Mouse (Mus musculus) limb, embryonic 14.5 days (tissue): Measurements from ENCODE around the gene Gpnmb. TPM values are rescaled to one million over a fixed set of nuclear protein-coding genes. Genes with fewer than 3 reads are reported as not detected.

Source experiments
- ATAC-seq: fragments of 200-750 bp; cut with Nextera tagmentation; 2 replicates; pipeline ENCODE4 v1.8.0; 2017; ENCODE audit warnings: low read depth, moderate number of reproducible peaks, moderate TSS enrichment; ENCODE audit not compliant: low FRiP score
- DNase-seq: peaks from one replicate; pipeline ENCODE4 v3.0.0-alpha.2; 2015; ENCODE audit warnings: low spot score
- H3K27ac ChIP-seq: fragments of 300-500 bp; sonication (generic); replicated peaks from 2 replicates; pipeline ENCODE4 v1.5.1; 2014; ENCODE audit warnings: low read depth, mild to moderate bottlenecking, low read length, moderate library complexity, mixed read lengths
- H3K27me3 ChIP-seq: fragments of 300-500 bp; sonication (generic); 2 replicates; pipeline ENCODE4 v1.6.1; 2014; ENCODE audit warnings: low read length, mixed read lengths; ENCODE audit not compliant: control insufficient read depth, insufficient read depth
- H3K36me3 ChIP-seq: fragments of 300-500 bp; sonication (generic); 2 replicates; pipeline ENCODE4 v1.6.1; 2014; ENCODE audit warnings: mild to moderate bottlenecking, low read length, moderate library complexity, mixed read lengths; ENCODE audit not compliant: control insufficient read depth, insufficient read depth
- H3K4me1 ChIP-seq: fragments of 300-500 bp; sonication (generic); 2 replicates; pipeline ENCODE4 v1.6.1; 2014; ENCODE audit warnings: antibody characterized with exemption, low read length, mixed read lengths; ENCODE audit not compliant: control insufficient read depth, insufficient read depth
- H3K4me2 ChIP-seq: fragments of 300-500 bp; sonication (generic); replicated peaks from 2 replicates; pipeline ENCODE4 v1.6.1; 2014; ENCODE audit warnings: low read depth, mild to moderate bottlenecking, low read length, moderate library complexity; ENCODE audit not compliant: severe bottlenecking
- H3K4me3 ChIP-seq: fragments of 300-500 bp; sonication (generic); replicated peaks from 2 replicates; pipeline ENCODE4 v1.5.1; 2014; ENCODE audit warnings: low read length
- H3K9ac ChIP-seq: fragments of 300-500 bp; sonication (generic); 2 replicates; pipeline ENCODE4 v1.6.1; 2014; ENCODE audit warnings: mild to moderate bottlenecking, low read depth, low read length, moderate library complexity; ENCODE audit not compliant: severe bottlenecking
- H3K9me3 ChIP-seq: fragments of 300-500 bp; sonication (generic); 2 replicates; pipeline ENCODE4 v1.6.1; 2016; ENCODE audit warnings: low read length; ENCODE audit not compliant: control insufficient read depth
- POLR2A ChIP-seq: fragments of 200-500 bp; IDR thresholded peaks from 2 replicates; pipeline ENCODE4 v1.8.0; 2012; ENCODE audit warnings: inconsistent platforms, mild to moderate bottlenecking, moderate library complexity, borderline replicate concordance; ENCODE audit not compliant: insufficient read depth, insufficient read length; ENCODE audit errors: extremely low read depth
- WGBS: fragments of 180-500 bp; shearing (Covaris S2); extraction: QIAGEN DNeasy Blood & Tissue Kit; methylation state at CpG from one replicate; pipeline ENCODE4 v1.1.7; 2014; 5-methylcytosine and 5-hydroxymethylcytosine counted together
- polyA plus RNA-seq, 2 experiments: library from polyadenylated mRNA; depleted of rRNA in 1 of 2; stranded (reverse) in 1 of 2; unstranded in 1 of 2; fragments of >200 nt; fragmentation: Nextera tagmentation in 1 of 2; extraction: Ambion mirVana in 1 of 2; gene quantifications; 2 replicates each; pipeline versions ENCODE4 v1.2.1 to v1.2.3; 2012 to 2014

Gpnmb gene
- polyA plus RNA-seq (2012; rRNA removed), result 2.7 and 5.0 TPM in 2 replicates
- 1.3 and 1.9 TPM in 2 replicates for polyA plus RNA-seq (2014; fragmentation: Nextera tagmentation; extraction: Ambion mirVana)

DNA sequence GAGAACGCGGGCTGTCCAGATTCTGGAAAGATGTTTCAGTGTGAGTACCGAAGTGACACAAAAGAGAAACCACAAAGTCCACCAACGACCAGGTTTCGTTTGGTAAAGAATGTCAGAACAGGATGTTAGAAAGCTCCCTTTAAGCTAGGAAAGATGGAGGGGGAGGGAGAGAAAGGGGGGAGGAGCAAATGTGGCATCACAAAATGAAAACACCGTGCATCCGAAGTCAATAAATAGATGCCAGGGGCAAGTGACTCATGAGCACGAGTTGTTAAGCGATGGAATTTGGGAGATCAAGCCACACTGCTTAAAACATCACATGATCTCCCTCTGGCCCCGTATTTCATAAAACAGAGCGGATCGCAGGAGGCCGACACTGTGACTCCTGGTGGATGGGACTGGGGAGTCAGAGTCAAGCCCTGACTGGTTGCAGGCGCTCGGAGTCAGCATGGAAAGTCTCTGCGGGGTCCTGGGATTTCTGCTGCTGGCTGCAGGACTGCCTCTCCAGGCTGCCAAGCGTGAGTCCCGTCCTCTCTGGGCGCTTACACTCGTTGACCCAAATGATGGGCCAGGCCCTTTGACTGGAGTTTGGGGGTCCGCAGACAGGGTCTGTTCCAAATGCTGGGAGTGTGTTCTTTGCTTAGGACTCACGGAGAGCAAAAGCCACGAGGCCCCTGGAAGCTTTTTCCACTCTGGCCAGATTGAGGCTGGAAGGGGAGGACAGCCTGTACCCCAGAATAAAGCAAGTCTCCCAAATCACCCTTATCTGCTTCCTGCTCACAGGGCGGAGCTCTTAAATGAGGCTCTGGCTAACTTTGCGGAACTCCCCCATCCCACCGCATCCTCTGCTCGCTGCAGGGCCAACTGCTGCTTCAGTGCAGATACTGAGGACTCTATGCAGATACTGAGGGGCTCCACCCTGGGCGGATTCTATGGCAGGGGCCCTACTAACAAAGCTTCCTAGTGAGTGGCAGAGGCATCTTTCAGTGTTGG, at the start of gene Gpnmb:
Gpnmb (plus strand) TSS at position 272 of the 993 bp plus-strand sequence.
- Histone ChIP-seq H3K27me3 (no peaks in the 10 kb centered on the region), H3K9ac (peak within 1 kb of the TSS; percentile 31), H3K27ac (no peak within 1 kb of the TSS), H3K4me1 (peaks cover 5% of the 10 kb centered on the region), H3K36me3 (no peaks in the 10 kb centered on the region), H3K4me3 (peak within 1 kb of the TSS; percentile 16; the same call in 1 of the 2 replicates), H3K4me2 (peak within 1 kb of the TSS; percentile 31; the same call in 1 of the 2 replicates), H3K9me3 (no peaks in the 10 kb centered on the region)
- DNase-seq (peak; percentile 12), ATAC-seq (no peak; the same call in 1 of the 2 replicates)
- no peak for TF ChIP-seq POLR2A
- 31% methylated on average over 28 of the region's 28 CpGs for WGBS

DNA sequence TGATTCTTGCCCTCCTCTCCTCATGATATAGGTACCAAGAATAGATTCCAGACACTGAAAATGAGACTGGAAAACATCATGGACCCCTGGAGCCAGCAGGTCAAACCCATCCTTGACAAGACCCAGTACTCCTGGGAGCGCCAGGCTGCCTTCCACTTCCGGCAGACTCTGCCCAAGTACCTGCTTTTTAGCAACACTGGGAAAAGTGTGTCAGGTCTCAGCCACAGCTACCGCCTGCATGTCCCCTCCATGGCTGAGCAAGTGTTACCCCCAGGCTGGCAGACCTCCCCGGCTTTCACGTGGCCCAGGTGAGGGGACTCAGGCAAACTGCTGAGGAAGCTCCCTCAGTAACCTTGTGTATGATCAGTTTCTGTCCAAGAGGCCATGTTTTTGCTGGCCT, 46.4 kb upstream of the Gpnmb start:
- WGBS, result 93% methylated on average over 5 of the region's 5 CpGs
- TF ChIP-seq POLR2A, result no peak
- no peak for ATAC-seq

DNA sequence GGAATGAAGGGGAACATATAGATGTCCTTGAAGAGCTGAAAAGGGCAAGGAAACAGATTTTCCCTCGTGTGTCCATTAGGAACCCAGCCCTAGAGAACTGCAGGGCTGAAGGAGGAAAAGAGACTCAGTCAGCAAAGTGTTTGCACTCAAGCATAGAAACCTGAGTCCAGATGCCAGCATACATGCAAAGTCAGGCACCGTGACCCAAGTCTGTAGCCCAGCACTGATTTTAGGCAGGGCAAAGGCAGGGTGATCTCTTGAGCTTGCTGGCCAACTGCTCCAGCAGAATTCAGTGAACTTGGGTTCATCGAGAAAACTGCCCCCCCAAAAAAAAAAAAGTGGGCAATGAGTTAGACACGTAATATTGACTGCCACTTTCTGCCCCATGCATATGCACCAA, 44.4 kb upstream of the Gpnmb start:
- TF ChIP-seq POLR2A, result no peak
- 77% methylated on average over 4 of the region's 4 CpGs for WGBS

More for the DNA sequence above, 46.4 kb upstream of the Gpnmb start:
- H3K4me3 ChIP-seq, result no peak overlapping the region
- H3K27ac ChIP-seq, result no peak overlapping the region
- H3K9me3 ChIP-seq, result no peaks in the 10 kb centered on the region
- H3K4me2 ChIP-seq, result no peak overlapping the region
- no peaks in the 10 kb centered on the region for H3K27me3 ChIP-seq
- H3K36me3 ChIP-seq, result no peaks in the 10 kb centered on the region
- DNase-seq, result no peak
- H3K4me1 ChIP-seq, result no peaks in the 10 kb centered on the region
- no peak overlapping the region for H3K9ac ChIP-seq

DNA sequence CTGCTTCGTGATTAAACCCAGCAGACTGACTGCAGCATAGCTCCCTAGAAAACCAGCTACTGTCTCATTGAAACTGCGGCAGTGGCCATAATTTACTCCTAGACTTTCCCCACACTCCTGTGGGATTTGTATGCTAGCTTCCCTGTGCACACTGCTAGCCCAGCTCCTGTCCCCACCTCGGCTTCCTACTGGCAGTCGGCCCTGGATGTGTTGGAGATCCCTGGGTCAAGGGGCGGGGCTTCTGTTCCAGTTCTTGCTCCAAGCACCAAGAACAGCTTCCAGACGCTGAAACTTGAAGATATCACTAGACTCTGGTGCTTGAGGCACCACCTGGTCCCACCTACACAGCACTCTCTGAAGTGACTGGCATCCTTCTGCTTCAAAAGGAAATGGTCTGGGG, 38.2 kb upstream of the Gpnmb start:
- ATAC-seq (no peak), DNase-seq (no peak)
- no peak overlapping the region for H3K9ac ChIP-seq
- no peaks in the 10 kb centered on the region for H3K4me1 ChIP-seq
- H3K27me3 ChIP-seq, result no peaks in the 10 kb centered on the region
- H3K27ac ChIP-seq, result no peak overlapping the region
- no peaks in the 10 kb centered on the region for H3K9me3 ChIP-seq
- H3K4me2 ChIP-seq, result no peak overlapping the region
- H3K36me3 ChIP-seq, result no peaks in the 10 kb centered on the region
- H3K4me3 ChIP-seq, result no peak overlapping the region
- no peak for TF ChIP-seq POLR2A
- WGBS, result 49% methylated on average over 6 of the region's 6 CpGs

More for the DNA sequence above, 44.4 kb upstream of the Gpnmb start:
- no peaks in the 10 kb centered on the region for H3K9me3 ChIP-seq
- H3K4me2 ChIP-seq, result no peak overlapping the region
- no peak for ATAC-seq
- H3K9ac ChIP-seq, result no peak overlapping the region
- H3K27me3 ChIP-seq, result no peaks in the 10 kb centered on the region
- DNase-seq, result no peak
- H3K36me3 ChIP-seq, result no peaks in the 10 kb centered on the region
- no peaks in the 10 kb centered on the region for H3K4me1 ChIP-seq
- no peak overlapping the region for H3K27ac ChIP-seq
- no peak overlapping the region for H3K4me3 ChIP-seq

DNA sequence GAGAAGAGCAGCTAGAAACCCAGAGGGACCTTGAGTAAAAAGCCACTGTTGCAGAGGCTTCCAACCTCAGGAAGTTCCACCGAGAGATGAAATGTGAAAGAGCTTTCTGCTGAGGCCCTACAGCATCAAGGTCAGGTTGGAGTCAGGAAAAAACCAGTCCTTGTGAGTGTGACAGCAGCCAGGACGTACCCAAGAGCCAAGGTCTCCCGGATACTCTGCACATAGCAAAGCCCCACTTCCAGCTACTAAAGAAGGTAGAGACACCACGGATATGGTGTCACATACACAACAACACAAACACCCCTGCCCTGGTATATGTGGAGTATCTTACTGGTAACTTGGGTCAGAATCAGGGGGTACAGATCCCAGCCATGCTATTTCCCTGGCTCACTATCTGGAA, 37.5 kb upstream of the Gpnmb start:
- H3K4me2 ChIP-seq, result no peak overlapping the region
- no peaks in the 10 kb centered on the region for H3K9me3 ChIP-seq
- H3K4me1 ChIP-seq, result no peaks in the 10 kb centered on the region
- ATAC-seq (no peak), DNase-seq (no peak)
- H3K36me3 ChIP-seq, result no peaks in the 10 kb centered on the region
- 83% methylated on average over 4 of the region's 4 CpGs for WGBS
- H3K9ac ChIP-seq, result no peak overlapping the region
- no peaks in the 10 kb centered on the region for H3K27me3 ChIP-seq
- H3K4me3 ChIP-seq, result no peak overlapping the region
- no peak for TF ChIP-seq POLR2A
- H3K27ac ChIP-seq, result no peak overlapping the region
